Mouse (Mus musculus) brain, embryonic 14.5 days (tissue): ENCODE measurements at regions not wholly inside any gene's neighbourhood (a gene's known extent, or its start where the extent isn't known, plus 50 kb on each side); places are given as distances from the start of the nearest gene placed in this dataset.

Experiments used
- CTCF ChIP-seq: fragments of 200-500 bp; IDR thresholded peaks from 2 replicates; pipeline ENCODE4 v1.5.1; 2012; ENCODE audit warnings: inconsistent platforms, mild to moderate bottlenecking, moderate library complexity, borderline replicate concordance; ENCODE audit not compliant: insufficient read depth, insufficient read length; ENCODE audit errors: extremely low read depth
- POLR2A ChIP-seq: fragments of 200-500 bp; IDR thresholded peaks from 2 replicates; pipeline ENCODE4 v1.6.1; 2012; ENCODE audit warnings: mild to moderate bottlenecking, inconsistent platforms, borderline replicate concordance; ENCODE audit not compliant: poor library complexity, insufficient read depth, insufficient read length, severe bottlenecking; ENCODE audit errors: extremely low read depth

- TF ChIP-seq CTCF (no peak), POLR2A (no peak)
Measured at GRCm38 (mm10) chr7:75971706-75972105, 123.6 kb downstream of the Klhl25 start.
